Mouse (Mus musculus) CH12.LX (cell line): ENCODE data around the gene Dcaf11. TPM values are rescaled to one million over a fixed set of nuclear protein-coding genes. Genes with fewer than 3 reads are reported as not detected.
A peak's percentile ranks its signal among the peaks of the same experiment; 100 is the strongest.

Source experiments
- DNase-seq: peaks from one replicate; pipeline ENCODE4 v3.0.0-alpha.2; 2013; ENCODE audit errors: extremely low read depth
- H3K27ac ChIP-seq: 2 replicates; pipeline ENCODE4 v1.5.1; 2012; ENCODE audit warnings: low read depth, mild to moderate bottlenecking, control low read depth, moderate library complexity; ENCODE audit not compliant: insufficient read depth
- H3K27me3 ChIP-seq: replicated peaks from 2 replicates; pipeline ENCODE3; 2012; ENCODE audit warnings: inconsistent platforms
- H3K36me3 ChIP-seq, 2 experiments: replicated peaks in 1 of 2; 2 replicates each; pipeline versions ENCODE3 to v1.6.1; 2012; ENCODE audit warnings: inconsistent platforms in 1 of 2, low read length in 1 of 2, mild to moderate bottlenecking in 1 of 2, mixed read lengths in 1 of 2, moderate library complexity in 1 of 2; ENCODE audit not compliant: control insufficient read depth in 1 of 2, insufficient read depth in 1 of 2
- H3K4me1 ChIP-seq, 2 experiments: 2 replicates each; pipeline ENCODE4 v1.6.1; 2012; ENCODE audit warnings: inconsistent platforms in 1 of 2, moderate library complexity in 1 of 2; ENCODE audit not compliant: insufficient read depth in 2 of 2, control insufficient read depth in 1 of 2
- H3K4me2 ChIP-seq: 2 replicates; pipeline ENCODE4 v1.6.1; 2012; ENCODE audit warnings: low read depth, mild to moderate bottlenecking, control low read depth; ENCODE audit not compliant: poor library complexity, insufficient read depth, severe bottlenecking
- H3K4me3 ChIP-seq, 3 experiments: fragments of 150-350 bp in 1 of 3; sonication (generic) in 1 of 3; replicated peaks in 1 of 3; 2 replicates each; pipeline versions ENCODE3 to v1.5.1; 2011 to 2012; ENCODE audit warnings: low read depth in 2 of 3, low read length in 2 of 3, mild to moderate bottlenecking in 2 of 3, moderate library complexity in 2 of 3, control low read depth in 1 of 3, improper control_type of control experiment in 1 of 3, inconsistent platforms in 1 of 3, mixed read lengths in 1 of 3; ENCODE audit not compliant: poor library complexity in 1 of 3
- H3K79me2 ChIP-seq: replicated peaks from 2 replicates; pipeline ENCODE4 v1.6.1; 2012; ENCODE audit warnings: mild to moderate bottlenecking, moderate library complexity; ENCODE audit not compliant: control insufficient read depth, poor library complexity, insufficient read depth, severe bottlenecking; ENCODE audit errors: extremely low read depth
- H3K9ac ChIP-seq: 2 replicates; pipeline ENCODE4 v1.6.1; 2012; ENCODE audit warnings: low read depth, mild to moderate bottlenecking, control low read depth, moderate library complexity; ENCODE audit not compliant: insufficient read depth
- H3K9me3 ChIP-seq: replicated peaks from 2 replicates; pipeline ENCODE3; 2012; ENCODE audit warnings: low read length, inconsistent platforms, mixed read lengths
- BHLHE40 ChIP-seq: IDR thresholded peaks from 2 replicates; pipeline ENCODE4 v1.6.1; 2011; ENCODE audit warnings: mild to moderate bottlenecking, low read depth, low read length, improper control_type of control experiment
- CHD1 ChIP-seq: IDR thresholded peaks from 2 replicates; pipeline ENCODE4 v1.6.1; 2012; ENCODE audit warnings: low read depth, low read length, improper control_type of control experiment, inconsistent platforms
- CHD2 ChIP-seq: IDR thresholded peaks from 2 replicates; pipeline ENCODE4 v1.6.1; 2011; ENCODE audit warnings: low read length, improper control_type of control experiment
- CTCF ChIP-seq, 2 experiments: IDR thresholded peaks in 1 of 2; conservative IDR thresholded peaks in 1 of 2; 2 replicates each; pipeline ENCODE4 v1.5.1; 2011 to 2012; ENCODE audit warnings: low read depth in 2 of 2, low read length in 2 of 2, improper control_type of control experiment in 1 of 2, inconsistent platforms in 1 of 2, mild to moderate bottlenecking in 1 of 2, moderate library complexity in 1 of 2
- E2F4 ChIP-seq: IDR thresholded peaks from 2 replicates; pipeline ENCODE4 v1.6.1; 2011; ENCODE audit warnings: low read depth, low read length, improper control_type of control experiment; ENCODE audit not compliant: insufficient replicate concordance
- ETS1 ChIP-seq: conservative IDR thresholded peaks from 2 replicates; pipeline ENCODE4 v1.6.1; 2012; ENCODE audit warnings: low read depth, mild to moderate bottlenecking, inconsistent platforms, low read length, improper control_type of control experiment, moderate library complexity
- GABPA ChIP-seq: IDR thresholded peaks from 2 replicates; pipeline ENCODE4 v1.6.1; 2012; ENCODE audit warnings: low read depth, low read length, improper control_type of control experiment, inconsistent platforms; ENCODE audit not compliant: insufficient replicate concordance
- IRF4 ChIP-seq: IDR thresholded peaks from 2 replicates; pipeline ENCODE4 v1.6.1; 2014; ENCODE audit warnings: low read depth, mild to moderate bottlenecking, inconsistent platforms, low read length, improper control_type of control experiment
- JUN ChIP-seq: IDR thresholded peaks from 2 replicates; pipeline ENCODE4 v1.6.1; 2011; ENCODE audit warnings: low read depth, mild to moderate bottlenecking, low read length, improper control_type of control experiment, moderate library complexity; ENCODE audit not compliant: insufficient read depth
- MAFK ChIP-seq: IDR thresholded peaks from 2 replicates; pipeline ENCODE4 v1.6.1; 2011; ENCODE audit warnings: low read length, improper control_type of control experiment; ENCODE audit not compliant: insufficient replicate concordance
- MAX ChIP-seq: IDR thresholded peaks from 2 replicates; pipeline ENCODE4 v1.6.1; 2011; ENCODE audit warnings: low read length, improper control_type of control experiment
- MEF2A ChIP-seq: IDR thresholded peaks from 2 replicates; pipeline ENCODE4 v1.6.1; 2014; ENCODE audit warnings: low read depth, mild to moderate bottlenecking, inconsistent platforms, low read length, improper control_type of control experiment, borderline replicate concordance
- MXI1 ChIP-seq: IDR thresholded peaks from 2 replicates; pipeline ENCODE4 v1.6.1; 2011; ENCODE audit warnings: mild to moderate bottlenecking, low read depth, low read length, improper control_type of control experiment
- MYC ChIP-seq: IDR thresholded peaks from 2 replicates; pipeline ENCODE4 v1.6.1; 2011; ENCODE audit warnings: low read depth, mild to moderate bottlenecking, improper control_type of control experiment, low read length
- NELFE ChIP-seq: IDR thresholded peaks from 2 replicates; pipeline ENCODE4 v1.6.1; 2011; ENCODE audit warnings: low read depth, low read length, improper control_type of control experiment
- NRF1 ChIP-seq: IDR thresholded peaks from 2 replicates; pipeline ENCODE4 v1.6.1; 2014; ENCODE audit warnings: low read depth, mild to moderate bottlenecking, inconsistent platforms, low read length, improper control_type of control experiment, moderate library complexity
- POLR2A ChIP-seq: IDR thresholded peaks from 2 replicates; pipeline ENCODE4 v1.6.1; 2011; ENCODE audit warnings: low read depth, mild to moderate bottlenecking, improper control_type of control experiment, low read length
- POLR2AphosphoS2 ChIP-seq: IDR thresholded peaks from 2 replicates; pipeline ENCODE4 v1.6.1; 2011; ENCODE audit warnings: low read depth, low read length, improper control_type of control experiment
- RAD21 ChIP-seq: IDR thresholded peaks from 2 replicates; pipeline ENCODE4 v1.6.1; 2011; ENCODE audit warnings: low read depth, mild to moderate bottlenecking, low read length, improper control_type of control experiment, moderate library complexity
- RCOR1 ChIP-seq: conservative IDR thresholded peaks from 2 replicates; pipeline ENCODE4 v1.6.1; 2012; ENCODE audit warnings: low read depth, mild to moderate bottlenecking, inconsistent platforms, low read length, improper control_type of control experiment
- SIN3A ChIP-seq: IDR thresholded peaks from 2 replicates; pipeline ENCODE4 v1.6.1; 2012; ENCODE audit warnings: low read length, improper control_type of control experiment, inconsistent platforms
- SMC3 ChIP-seq: IDR thresholded peaks from 2 replicates; pipeline ENCODE4 v1.6.1; 2011; ENCODE audit warnings: low read depth, low read length, improper control_type of control experiment
- USF1 ChIP-seq: IDR thresholded peaks from 2 replicates; pipeline ENCODE4 v1.6.1; 2014; ENCODE audit warnings: low read depth, mild to moderate bottlenecking, inconsistent platforms, low read length, improper control_type of control experiment
- USF2 ChIP-seq: conservative IDR thresholded peaks from 2 replicates; pipeline ENCODE4 v1.6.1; 2011; ENCODE audit warnings: low read depth, low read length, improper control_type of control experiment
- ZKSCAN1 ChIP-seq: IDR thresholded peaks from 2 replicates; pipeline ENCODE4 v1.6.1; 2012; ENCODE audit warnings: low read depth, inconsistent platforms, low read length, improper control_type of control experiment, borderline replicate concordance
- ZMIZ1 ChIP-seq: IDR thresholded peaks from 2 replicates; pipeline ENCODE4 v1.6.1; 2012; ENCODE audit warnings: low read depth, mild to moderate bottlenecking, inconsistent platforms, low read length, improper control_type of control experiment
- dilution Hi-C: fragments of 300-500 bp; cut with MboI; formaldehyde crosslinking; loops from 2 replicates; pipeline ENCODE4 v1.14.3; 2020; ENCODE audit warnings: low sequenced_read_pairs; ENCODE audit not compliant: extremely low pct_unique_long_range_greater_than_20kb, extremely low pct_ligation_motif_present
- in situ Hi-C: fragments of 300-500 bp; cut with MboI; formaldehyde crosslinking; loops from 3 replicates; pipeline ENCODE4 v1.14.3; 2019; ENCODE audit warnings: low sequenced_read_pairs, low pct_ligation_motif_present, low pct_unique_long_range_greater_than_20kb, mixed read lengths
- polyA plus RNA-seq: library from polyadenylated mRNA; unstranded; fragments of >175 nt; gene quantifications from 2 replicates; pipeline ENCODE4 v1.2.1, GENCODE M21; 2012; ENCODE audit warnings: low read depth; ENCODE audit not compliant: insufficient read length
- total RNA-seq, 2 experiments: library from RNA; depleted of rRNA; stranded (reverse); fragments of 300-350 nt in 1 of 2; fragments of >200 nt in 1 of 2; gene quantifications; 2 replicates each; pipeline ENCODE4 v1.2.3; 2012 to 2014

The Dcaf11 gene
- total and polyA plus RNA-seq, 3 experiments: 29.3 to 39.1 (median 32.6) TPM

- TF ChIP-seq SIN3A: peak; percentile 90; the same call in 1 of the 2 replicates
- TF ChIP-seq POLR2A: no peak
- no peak; the same call in 1 of the 2 replicates for TF ChIP-seq ETS1
- TF ChIP-seq MAX: no peak
- TF ChIP-seq RCOR1: no peak
- TF ChIP-seq CHD2: peak; percentile 54; the same call in 1 of the 2 replicates
- TF ChIP-seq, all 38 proteins: peak for 6
Measured at GRCm38 (mm10) chr14:55540787-55541321, 19.0 kb upstream of the Dcaf11 start (continued).

GRCm38 (mm10) chr14:55542268-55542667, 17.5 kb upstream of the Dcaf11 start:
- H3K27ac ChIP-seq: peak overlapping the region; percentile 38; the same call in 1 of the 2 replicates
- peak overlapping the region; percentile 83 to 93 (median 87) for H3K4me3 ChIP-seq
- H3K9me3 ChIP-seq: no peaks in the 10 kb centered on the region
- peaks cover 22% of the 10 kb centered on the region for H3K79me2 ChIP-seq
- no peak for TF ChIP-seq SMC3
- TF ChIP-seq CTCF (conservative IDR thresholded peaks at IDR 0.05 in 1 of 2, IDR thresholded peaks at IDR 0.05 in 1 of 2; ENCODE audit: low read depth in 2 of 2, low read length in 2 of 2): no peak
- TF ChIP-seq CHD1: no peak
- no peak for TF ChIP-seq ZMIZ1
- 0 out of 2 replicates have a peak, but pooled peaks have one; percentile 33 for TF ChIP-seq NRF1
- peak; percentile 62; the same call in 1 of the 2 replicates for TF ChIP-seq MAX
- TF ChIP-seq BHLHE40: peak; percentile 94
- peak; percentile 76 for TF ChIP-seq IRF4
- no peak for TF ChIP-seq GABPA
- no peak for TF ChIP-seq ZKSCAN1
- TF ChIP-seq ETS1: peak; percentile 56; the same call in 1 of the 2 replicates
- TF ChIP-seq MEF2A: no peak
- no peak for TF ChIP-seq RAD21
- TF ChIP-seq MYC: peak; percentile 57; the same call in 1 of the 2 replicates
- no peak for TF ChIP-seq USF2
- no peak for TF ChIP-seq MAFK
- TF ChIP-seq JUN: no peak
- TF ChIP-seq POLR2AphosphoS2: peak; percentile 42; the same call in 1 of the 2 replicates
- no peak for TF ChIP-seq USF1
- no peak for TF ChIP-seq E2F4
- TF ChIP-seq NELFE: no peak
- TF ChIP-seq MXI1: peak; percentile 76
- peak overlapping the region; percentile 92 for H3K4me2 ChIP-seq
- in situ Hi-C loops (no loop called here), dilution Hi-C loops (no loop called here)
- H3K27me3 ChIP-seq: no peaks in the 10 kb centered on the region
- DNase-seq: peak; percentile 63
- H3K36me3 ChIP-seq: peaks cover 52 to 60% of the 10 kb centered on the region in 2 experiments
- H3K4me1 ChIP-seq: peaks cover 13 to 54% of the 10 kb centered on the region in 2 experiments
- H3K9ac ChIP-seq: peak overlapping the region; percentile 97
